Mouse (Mus musculus): ENCODE data around the gene Tln2.

Tln2 gene

DNA sequence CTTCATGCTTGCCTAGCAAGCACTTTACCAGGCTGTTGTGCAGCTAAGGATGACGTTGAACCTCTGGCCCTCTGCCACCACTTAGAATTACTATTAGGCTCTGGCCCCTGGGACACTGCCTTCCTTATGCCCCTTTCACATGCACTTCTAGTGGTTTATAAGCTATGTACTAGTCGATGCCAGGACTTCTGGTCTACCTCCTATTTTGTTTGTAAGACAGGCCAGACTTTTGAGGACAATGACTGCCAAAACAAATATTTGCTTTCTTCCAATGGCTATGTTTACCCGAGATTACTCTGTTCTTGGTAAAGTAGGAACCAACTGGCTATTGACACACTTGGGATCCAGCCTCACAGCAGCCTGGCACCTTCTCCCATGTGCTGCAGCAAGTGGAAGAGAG lies 82.1 kb downstream of the Tln2 start:
- DNase-seq (ENCODE audit: low spot score), result no peak

GRCm38 (mm10) chr9:67476184-67476583 lies 83.3 kb downstream of the Tln2 start:
- no peak for DNase-seq (ENCODE audit: low spot score)

- no peak for DNase-seq (ENCODE audit: low spot score)
These were observed 95.9 kb downstream of the Tln2 start for GRCm38 (mm10) chr9:67463440-67464122.

- no peak for DNase-seq (ENCODE audit: low spot score)
These were observed 118.0 kb downstream of the Tln2 start for GRCm38 (mm10) chr9:67441484-67441883.

DNA sequence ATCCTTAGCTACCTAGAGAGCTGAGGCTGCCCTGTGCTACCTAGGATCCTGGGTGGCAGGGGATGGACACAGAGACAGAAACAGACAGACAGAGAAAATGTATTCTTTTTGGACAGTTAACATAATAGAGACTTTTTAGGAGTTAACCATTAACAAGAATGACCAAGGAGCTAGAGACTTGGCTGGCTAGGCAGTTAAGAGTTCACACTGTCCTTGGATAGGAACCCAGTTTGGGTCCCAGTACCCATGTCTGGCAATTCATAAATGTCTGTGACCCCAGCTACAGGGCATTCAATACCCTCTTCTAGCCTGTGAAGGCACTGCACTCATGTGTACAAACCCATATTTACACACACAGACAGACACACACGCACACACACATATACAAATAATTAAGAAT lies 122.0 kb downstream of the Tln2 start:
- DNase-seq (ENCODE audit: low spot score), result no peak

DNA sequence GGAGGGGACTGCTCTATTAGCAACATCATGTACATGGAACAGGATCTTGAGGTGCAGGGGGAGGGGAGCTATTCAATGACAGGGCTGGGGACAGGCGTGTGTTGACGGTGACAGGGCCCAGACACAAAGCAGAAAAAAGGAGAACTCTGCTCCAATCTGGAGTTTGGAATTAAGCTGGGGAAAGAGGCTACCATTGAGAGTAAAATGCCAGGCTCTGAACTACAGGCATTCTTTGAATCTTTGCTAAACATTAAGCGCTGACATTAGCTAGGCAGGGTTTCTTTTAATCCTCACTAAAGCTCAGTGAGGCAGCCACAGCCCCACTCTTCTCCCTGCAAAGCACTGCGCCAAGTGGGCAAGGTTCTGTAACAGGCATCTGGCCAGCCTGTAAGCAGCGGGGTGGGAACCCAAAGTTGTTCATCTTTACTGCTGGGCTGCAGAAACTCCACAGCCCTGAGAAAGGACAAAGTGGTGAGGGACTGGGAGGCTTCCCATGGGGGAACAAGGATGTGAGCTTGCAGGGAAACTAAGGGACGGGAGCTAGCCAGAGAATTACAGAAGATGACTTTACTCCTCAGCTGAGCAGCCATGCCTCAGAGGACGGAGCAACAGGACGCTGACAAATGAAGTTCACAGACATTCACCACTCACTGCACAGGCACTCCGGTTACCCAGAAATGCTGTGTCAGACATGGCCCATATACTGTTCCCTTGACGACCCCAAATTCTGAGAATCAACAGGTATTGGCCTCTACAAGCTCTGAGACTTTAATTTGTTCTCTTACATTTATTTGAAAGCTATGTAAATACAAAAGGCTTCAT lies 124.0 kb downstream of the Tln2 start:
- DNase-seq (ENCODE audit: low spot score), result no peak

GRCm38 (mm10) chr9:67429199-67429892 lies 130.2 kb downstream of the Tln2 start:
- DNase-seq (ENCODE audit: low spot score), result no peak

DNA sequence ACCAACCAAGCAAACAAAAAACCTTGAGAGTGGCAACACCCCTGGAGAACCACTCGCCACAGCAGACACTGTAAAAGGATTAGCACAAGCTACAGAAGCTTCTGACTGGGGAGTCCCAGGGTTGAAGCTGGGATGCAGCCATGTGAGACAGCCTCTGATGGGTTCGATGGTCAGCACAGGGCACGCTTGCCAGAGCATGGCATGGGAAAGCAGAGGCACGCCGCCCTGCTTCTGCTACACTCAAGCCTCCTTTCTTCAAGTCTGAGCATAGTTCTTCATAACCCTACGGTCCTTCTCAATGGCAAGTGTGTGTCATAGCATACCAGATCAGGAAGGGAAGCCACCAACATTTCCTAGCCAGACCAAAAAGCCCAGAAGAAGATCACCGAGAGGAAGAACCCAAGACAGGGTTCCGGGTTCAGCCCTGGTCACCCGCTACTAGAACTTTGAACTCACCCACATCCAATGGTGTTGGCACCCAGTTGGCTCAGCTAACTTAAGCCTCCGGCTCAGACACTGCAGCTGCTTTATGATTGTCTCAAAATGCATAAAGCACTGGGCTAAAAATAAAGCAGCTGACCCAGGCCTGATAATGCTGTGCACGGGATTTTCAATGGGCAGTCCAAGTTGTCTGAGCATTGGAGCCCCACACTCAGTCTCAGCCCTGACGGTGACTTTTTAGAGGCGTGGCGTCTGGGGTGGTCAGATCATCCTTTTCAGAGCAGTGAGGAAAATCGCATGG lies 131.0 kb downstream of the Tln2 start:
- no peak for DNase-seq (ENCODE audit: low spot score)

- no peak for DNase-seq (ENCODE audit: low spot score)
These were observed 133.2 kb downstream of the Tln2 start for GRCm38 (mm10) chr9:67426304-67426703.

DNA sequence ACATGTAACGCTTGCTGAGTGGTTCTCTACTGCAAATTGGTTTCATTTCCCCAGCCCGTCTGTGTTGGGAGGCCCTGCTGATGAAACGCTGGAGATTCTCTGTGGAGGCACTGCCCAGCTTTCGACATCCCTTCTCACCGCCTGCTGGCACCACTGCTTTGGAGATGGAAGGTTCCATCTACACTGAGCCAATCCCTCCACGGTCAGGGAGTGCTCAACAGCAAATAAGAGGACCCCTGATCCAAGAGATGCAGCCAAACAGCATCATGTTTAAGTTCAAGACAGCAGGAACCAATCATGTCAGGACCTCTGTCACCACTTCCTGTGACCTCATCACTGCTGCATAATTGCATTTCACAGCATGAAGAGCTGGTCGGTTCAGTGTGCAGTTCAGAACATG lies 135.4 kb downstream of the Tln2 start:
- no peak for DNase-seq (ENCODE audit: low spot score)

GRCm38 (mm10) chr9:67418092-67418491 lies 141.4 kb downstream of the Tln2 start:
- DNase-seq (ENCODE audit: low spot score), result no peak

GRCm38 (mm10) chr9:67410667-67411066 lies 148.8 kb downstream of the Tln2 start:
- no peak for DNase-seq (ENCODE audit: low spot score)

GRCm38 (mm10) chr9:67404736-67405135 lies 154.8 kb downstream of the Tln2 start:
- no peak for DNase-seq (ENCODE audit: low spot score)

GRCm38 (mm10) chr9:67399563-67399962 lies 159.9 kb downstream of the Tln2 start:
- DNase-seq (ENCODE audit: low spot score), result no peak

- no peak for DNase-seq (ENCODE audit: low spot score)
These were observed 161.7 kb downstream of the Tln2 start for GRCm38 (mm10) chr9:67397756-67398155.

DNA sequence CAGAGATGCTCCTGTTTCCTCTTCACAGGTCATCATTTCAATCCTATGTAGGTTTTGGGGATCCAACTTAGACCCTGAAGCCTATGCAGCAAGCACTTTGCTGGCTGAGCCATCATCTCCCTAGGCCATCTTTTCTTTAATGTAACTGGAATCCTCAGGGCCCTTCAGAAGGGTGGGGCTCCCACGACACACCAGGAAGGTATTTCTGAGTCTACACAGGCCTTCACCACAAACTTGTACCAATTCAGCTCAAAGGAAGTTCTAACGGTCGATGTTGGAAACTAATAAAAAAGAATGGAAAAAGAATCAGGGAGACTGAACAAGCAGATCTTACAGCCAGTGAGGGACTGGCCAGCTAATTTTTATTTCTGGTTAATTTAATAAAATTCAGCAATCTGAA lies 163.1 kb downstream of the Tln2 start:
- DNase-seq (ENCODE audit: low spot score), result no peak

DNA sequence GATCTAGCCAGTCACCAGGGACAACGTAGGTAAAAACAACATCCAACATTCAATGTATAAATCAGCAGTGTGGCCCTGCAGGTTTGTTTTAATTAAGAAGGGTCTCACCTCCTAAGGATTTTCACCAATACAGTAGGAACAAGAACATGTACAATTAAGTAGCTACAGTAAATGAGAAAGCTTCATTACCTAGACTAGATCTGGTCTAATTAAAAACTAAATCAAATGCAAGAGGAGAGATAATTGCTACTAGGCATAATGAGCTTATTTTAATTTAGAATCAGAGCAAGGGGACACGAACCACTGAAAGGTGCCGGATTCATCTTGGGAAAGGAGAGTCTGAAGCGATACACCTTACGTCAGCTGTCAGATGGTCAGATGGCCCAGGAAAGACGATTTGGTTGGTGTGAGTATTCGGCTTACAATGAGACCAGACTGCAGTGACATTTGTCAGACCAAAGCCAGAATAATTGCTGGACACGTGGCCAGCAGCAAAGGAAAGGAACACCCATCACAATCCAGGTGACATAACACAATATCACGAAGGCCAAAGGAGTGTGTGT lies 175.4 kb downstream of the Tln2 start:
- no peak for DNase-seq (ENCODE audit: low spot score)

DNA sequence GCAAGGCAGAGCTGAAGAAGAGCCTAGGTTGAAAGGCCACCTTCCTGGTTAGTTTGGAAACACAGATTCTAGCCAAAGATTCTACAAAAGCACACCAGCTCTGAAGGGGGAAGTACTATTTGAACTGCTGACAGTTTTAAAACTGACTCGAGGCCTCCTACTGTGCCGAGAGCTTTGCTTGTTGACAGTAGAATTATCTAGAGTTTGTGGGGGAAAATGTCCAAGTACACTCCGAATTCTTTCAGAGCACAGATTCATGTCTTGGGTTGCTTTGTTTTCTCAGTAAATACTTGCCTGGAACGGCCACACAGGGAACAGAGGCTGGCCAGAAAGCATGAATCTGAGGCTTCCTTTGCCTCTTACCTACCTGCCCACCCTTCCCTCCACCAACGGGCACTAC lies 179.4 kb downstream of the Tln2 start:
- DNase-seq (ENCODE audit: low spot score), result no peak

DNA sequence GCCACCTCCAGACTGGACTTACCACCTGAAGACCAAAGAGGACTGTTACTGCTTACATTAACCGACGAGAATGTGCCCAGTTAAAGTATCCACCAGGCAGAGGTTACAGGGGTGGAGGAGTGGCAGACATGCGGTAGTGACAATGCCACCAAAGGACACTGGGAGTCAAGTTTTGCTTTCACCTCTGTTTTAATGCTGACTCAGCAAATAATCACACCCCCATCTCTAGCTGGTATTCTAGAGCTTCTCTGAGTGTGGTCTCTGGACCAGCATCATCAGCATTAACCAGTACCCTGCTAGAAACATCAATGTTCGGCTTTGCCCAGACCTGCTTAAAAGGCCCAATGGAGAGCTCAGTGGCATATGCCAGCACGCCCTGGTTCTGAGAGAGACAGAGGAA lies 180.7 kb downstream of the Tln2 start:
- DNase-seq (ENCODE audit: low spot score), result no peak

DNA sequence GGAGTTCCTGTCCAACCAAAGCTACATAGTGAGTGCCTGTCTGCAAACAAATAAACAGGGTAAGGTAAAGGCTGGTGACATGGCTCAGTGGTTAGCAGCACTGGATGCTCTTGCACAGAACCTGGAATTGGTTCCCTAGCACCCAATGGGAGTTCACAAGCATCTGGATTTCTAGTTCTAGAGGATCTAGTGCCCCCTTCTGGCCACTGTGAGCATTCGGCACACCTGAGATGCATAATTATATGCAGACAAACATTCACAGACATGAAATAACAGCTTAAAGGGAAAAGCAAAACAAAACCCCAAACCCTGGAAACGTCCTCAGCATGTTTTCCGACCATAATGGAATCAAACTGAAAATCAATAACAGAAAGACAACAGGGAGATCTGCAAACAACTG lies 191.4 kb downstream of the Tln2 start:
- no peak for DNase-seq (ENCODE audit: low spot score)

DNA sequence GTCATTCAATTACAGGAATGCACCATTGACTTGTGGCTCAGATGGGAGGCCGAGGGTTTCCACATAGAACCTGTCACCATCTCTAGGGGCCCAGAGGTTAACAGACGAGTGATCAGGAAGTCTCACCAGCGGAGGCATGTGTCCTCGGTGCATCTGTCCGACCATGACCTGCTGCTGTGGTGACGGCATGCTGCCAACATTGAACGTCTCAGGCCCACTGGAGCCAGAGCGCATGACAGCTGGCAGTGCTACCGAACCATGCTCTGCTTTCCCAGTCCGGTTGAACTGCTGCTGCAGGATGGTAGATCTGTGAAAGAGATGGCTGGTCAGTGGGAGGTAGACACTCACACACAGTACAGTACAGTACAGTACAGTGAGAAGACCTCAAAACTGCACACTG lies 197.0 kb downstream of the Tln2 start:
- no peak for DNase-seq (ENCODE audit: low spot score)

DNA sequence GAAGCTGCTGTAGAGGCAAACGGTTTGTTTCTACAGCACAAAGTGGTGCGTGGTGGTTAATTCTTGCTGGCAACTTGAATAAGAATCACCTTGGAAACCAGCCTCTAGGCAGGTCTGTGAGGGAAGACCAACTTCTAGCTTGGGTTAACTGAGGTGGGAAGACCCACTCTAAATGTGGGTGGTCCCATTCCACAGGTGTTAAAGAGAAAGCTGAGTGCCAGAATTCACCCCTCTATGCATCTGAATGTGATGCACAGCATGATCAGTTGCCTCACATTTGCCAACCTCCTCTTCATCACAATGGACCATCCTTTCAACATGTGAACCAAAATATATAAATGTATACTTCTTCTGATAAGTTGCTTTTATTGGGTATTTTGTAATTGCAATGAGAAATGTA lies 197.4 kb downstream of the Tln2 start:
- no peak for DNase-seq (ENCODE audit: low spot score)

All from testis, postnatal 10 days (tissue).